Mouse (Mus musculus): Measurements from ENCODE around the gene H2al1i. TPM values are rescaled to one million over a fixed set of nuclear protein-coding genes. Genes with fewer than 3 reads are reported as not detected.

The H2al1i gene
- polyA plus RNA-seq, 3 experiments from 2014 or later = not detected

Other genes starting within 250 kb of the H2al1i start
- gene H2al1a, start 25.4 kb upstream of the H2al1i start, polyA plus RNA-seq (2017; shearing (Covaris generic)) = not detected
- not detected for gene H2al1b, start 22.2 kb upstream of the H2al1i start, polyA plus RNA-seq (2017; shearing (Covaris generic))
- not detected for gene H2al1c, start 19.0 kb upstream of the H2al1i start, polyA plus RNA-seq (2017; shearing (Covaris generic))
- gene H2al1d, start 15.8 kb upstream of the H2al1i start, polyA plus RNA-seq (2017; shearing (Covaris generic)) = not detected
- not detected for gene H2al1e, start 12.7 kb upstream of the H2al1i start, polyA plus RNA-seq (2017; shearing (Covaris generic))
- not detected for gene H2al1f, start 9.5 kb upstream of the H2al1i start, polyA plus RNA-seq (2017; shearing (Covaris generic))
- gene H2al1g, start 6.4 kb upstream of the H2al1i start, polyA plus RNA-seq (2017; shearing (Covaris generic)) = not detected
- not detected for gene H2al1h, start 3.2 kb upstream of the H2al1i start, polyA plus RNA-seq (2017; shearing (Covaris generic))
- not detected for gene H2al1j, start 3.2 kb downstream of the H2al1i start, polyA plus RNA-seq (2017; shearing (Covaris generic))

All from inflammation-experienced regulatory T-cells, adult 6 months (primary cell).